Mouse (Mus musculus): ENCODE measurements at regions not wholly inside any gene's neighbourhood (a gene's known extent, or its start where the extent isn't known, plus 50 kb on each side); places are given as distances from the start of the nearest gene placed in this dataset.
A peak's percentile ranks its signal among the peaks of the same experiment; 100 is the strongest.

- Histone ChIP-seq H3K27me3 (ENCODE audit: insufficient read depth, low read length) (no peaks in the 10 kb centered on the region), H3K4me3 (ENCODE audit: low read depth, low read length) (no peak overlapping the region), H3K9me3 (ENCODE audit: low read depth, low read length) (no peaks in the 10 kb centered on the region), H3K4me1 (ENCODE audit: insufficient read depth) (no peaks in the 10 kb centered on the region), H3K36me3 (ENCODE audit: insufficient read depth) (no peaks in the 10 kb centered on the region), H3K27ac (ENCODE audit: low read depth) (no peak overlapping the region), H3K4me2 (no peak overlapping the region), H3K9ac (no peak overlapping the region)
- no peak for DNase-seq
- no peak for ATAC-seq (ENCODE audit: insufficient read depth)
- no peak for TF ChIP-seq CTCF (IDR thresholded peaks at IDR 0.05; ENCODE audit: low read depth)
These were observed 122.5 kb upstream of the Car8 start for GRCm38 (mm10) chr4:8361305-8361704.

GRCm38 (mm10) chr4:8357443-8357842 is 118.6 kb upstream of the Car8 start:
- ATAC-seq (ENCODE audit: insufficient read depth) = no peak
- WGBS = 68% methylated on average over 1 of the region's 1 CpGs
- Histone ChIP-seq H3K9me3 (ENCODE audit: low read depth, low read length) (no peaks in the 10 kb centered on the region), H3K27me3 (ENCODE audit: insufficient read depth, low read length) (no peaks in the 10 kb centered on the region), H3K36me3 (ENCODE audit: insufficient read depth) (no peaks in the 10 kb centered on the region), H3K9ac (no peak overlapping the region), H3K4me1 (ENCODE audit: insufficient read depth) (no peaks in the 10 kb centered on the region), H3K4me2 (no peak overlapping the region), H3K27ac (ENCODE audit: low read depth) (no peak overlapping the region), H3K4me3 (ENCODE audit: low read depth, low read length) (no peak overlapping the region)
- TF ChIP-seq CTCF (IDR thresholded peaks at IDR 0.05; ENCODE audit: low read depth) = no peak
- no peak for DNase-seq

GRCm38 (mm10) chr4:8341928-8342327 is 103.1 kb upstream of the Car8 start:
- no peaks in the 10 kb centered on the region for H3K27me3 ChIP-seq (ENCODE audit: insufficient read depth, low read length)
- no peaks in the 10 kb centered on the region for H3K36me3 ChIP-seq (ENCODE audit: insufficient read depth)
- no peak overlapping the region for H3K27ac ChIP-seq (ENCODE audit: low read depth)
- ATAC-seq (ENCODE audit: insufficient read depth) (no peak), DNase-seq (no peak)
- H3K9ac ChIP-seq = no peak overlapping the region
- H3K4me2 ChIP-seq = no peak overlapping the region
- no peaks in the 10 kb centered on the region for H3K9me3 ChIP-seq (ENCODE audit: low read depth, low read length)
- H3K4me1 ChIP-seq (ENCODE audit: insufficient read depth) = no peaks in the 10 kb centered on the region
- 70% methylated on average over 4 of the region's 4 CpGs for WGBS
- TF ChIP-seq CTCF (IDR thresholded peaks at IDR 0.05; ENCODE audit: low read depth) = no peak
- H3K4me3 ChIP-seq (ENCODE audit: low read depth, low read length) = no peak overlapping the region

- ATAC-seq (ENCODE audit: insufficient read depth) (no peak), DNase-seq (no peak)
- Histone ChIP-seq H3K9ac (no peak overlapping the region), H3K4me1 (ENCODE audit: insufficient read depth) (no peaks in the 10 kb centered on the region), H3K9me3 (ENCODE audit: low read depth, low read length) (no peaks in the 10 kb centered on the region), H3K4me3 (ENCODE audit: low read depth, low read length) (no peak overlapping the region), H3K36me3 (ENCODE audit: insufficient read depth) (no peaks in the 10 kb centered on the region), H3K27me3 (ENCODE audit: insufficient read depth, low read length) (no peaks in the 10 kb centered on the region), H3K27ac (ENCODE audit: low read depth) (no peak overlapping the region), H3K4me2 (no peak overlapping the region)
- 86% methylated on average over 10 of the region's 10 CpGs for WGBS
- no peak for TF ChIP-seq CTCF (IDR thresholded peaks at IDR 0.05; ENCODE audit: low read depth)
These were observed 70.6 kb upstream of the Car8 start for GRCm38 (mm10) chr4:8309241-8309987.

- no peak for ATAC-seq (ENCODE audit: insufficient read depth)
- no peaks in the 10 kb centered on the region for H3K9me3 ChIP-seq (ENCODE audit: low read depth, low read length)
- H3K27ac ChIP-seq (ENCODE audit: low read depth) = no peak overlapping the region
- TF ChIP-seq CTCF (IDR thresholded peaks at IDR 0.05; ENCODE audit: low read depth) = no peak
- H3K27me3 ChIP-seq (ENCODE audit: insufficient read depth, low read length) = no peaks in the 10 kb centered on the region
- H3K4me1 ChIP-seq (ENCODE audit: insufficient read depth) = peaks cover 2% of the 10 kb centered on the region; the same call in 1 of the 2 replicates
- WGBS = 79% methylated on average over 1 of the region's 1 CpGs
- no peak overlapping the region for H3K4me2 ChIP-seq
- no peaks in the 10 kb centered on the region for H3K36me3 ChIP-seq (ENCODE audit: insufficient read depth)
- no peak overlapping the region for H3K9ac ChIP-seq
- H3K4me3 ChIP-seq (ENCODE audit: low read depth, low read length) = no peak overlapping the region
- no peak for DNase-seq
These were observed 53.7 kb upstream of the Car8 start for GRCm38 (mm10) chr4:8292563-8292962.

- DNase-seq = peak; percentile 13
- Histone ChIP-seq H3K4me3 (ENCODE audit: low read depth, low read length) (no peak overlapping the region), H3K36me3 (ENCODE audit: insufficient read depth) (no peaks in the 10 kb centered on the region), H3K9ac (no peak overlapping the region), H3K27ac (ENCODE audit: low read depth) (no peak overlapping the region), H3K4me2 (no peak overlapping the region), H3K4me1 (ENCODE audit: insufficient read depth) (peaks cover 2% of the 10 kb centered on the region; the same call in 1 of the 2 replicates), H3K27me3 (ENCODE audit: insufficient read depth, low read length) (no peaks in the 10 kb centered on the region), H3K9me3 (ENCODE audit: low read depth, low read length) (no peaks in the 10 kb centered on the region)
- 56% methylated on average over 11 of the region's 11 CpGs for WGBS
- TF ChIP-seq CTCF (IDR thresholded peaks at IDR 0.05; ENCODE audit: low read depth) = no peak
- peak; percentile 28; the same call in 1 of the 2 replicates for ATAC-seq (ENCODE audit: insufficient read depth)
These were observed 53.0 kb upstream of the Car8 start for GRCm38 (mm10) chr4:8291528-8292492.

- peaks cover 2% of the 10 kb centered on the region; the same call in 1 of the 2 replicates for H3K4me1 ChIP-seq (ENCODE audit: insufficient read depth)
- H3K4me3 ChIP-seq (ENCODE audit: low read depth, low read length) = no peak overlapping the region
- ATAC-seq (ENCODE audit: insufficient read depth) (no peak), DNase-seq (no peak)
- no peak overlapping the region for H3K9ac ChIP-seq
- TF ChIP-seq CTCF (IDR thresholded peaks at IDR 0.05; ENCODE audit: low read depth) = no peak
- no peak overlapping the region for H3K27ac ChIP-seq (ENCODE audit: low read depth)
- H3K27me3 ChIP-seq (ENCODE audit: insufficient read depth, low read length) = no peaks in the 10 kb centered on the region
- H3K4me2 ChIP-seq = no peak overlapping the region
- no peaks in the 10 kb centered on the region for H3K36me3 ChIP-seq (ENCODE audit: insufficient read depth)
- WGBS = 77% methylated on average over 5 of the region's 5 CpGs
- H3K9me3 ChIP-seq (ENCODE audit: low read depth, low read length) = no peaks in the 10 kb centered on the region
These were observed 51.1 kb upstream of the Car8 start for GRCm38 (mm10) chr4:8289901-8290300.

Measured in lung, embryonic 14.5 days (tissue).